Mouse (Mus musculus) forebrain, embryonic 12.5 days (tissue): ENCODE measurements around the gene Nup133. TPM values are rescaled to one million over a fixed set of nuclear protein-coding genes. Genes with fewer than 3 reads are reported as not detected.

Experiments used
- ATAC-seq: fragments of 200-750 bp; cut with Nextera tagmentation; 2 replicates; pipeline ENCODE4 v1.8.0; 2017; ENCODE audit warnings: moderate TSS enrichment; ENCODE audit not compliant: low FRiP score
- H3K27ac ChIP-seq: fragments of 300-500 bp; sonication (generic); 2 replicates; pipeline ENCODE4 v1.5.1; 2016; ENCODE audit warnings: mild to moderate bottlenecking
- H3K27me3 ChIP-seq: fragments of 300-500 bp; sonication (generic); 2 replicates; pipeline ENCODE4 v1.6.1; 2016; ENCODE audit warnings: mild to moderate bottlenecking
- H3K36me3 ChIP-seq: fragments of 300-500 bp; sonication (generic); replicated peaks from 2 replicates; pipeline ENCODE4 v1.6.1; 2016; ENCODE audit warnings: mild to moderate bottlenecking
- H3K4me1 ChIP-seq: fragments of 300-500 bp; sonication (generic); 2 replicates; pipeline ENCODE4 v1.6.1; 2016
- H3K4me2 ChIP-seq: fragments of 300-500 bp; sonication (generic); 2 replicates; pipeline ENCODE4 v1.6.1; 2016; ENCODE audit warnings: mild to moderate bottlenecking, moderate library complexity
- H3K4me3 ChIP-seq: fragments of 300-500 bp; sonication (generic); replicated peaks from 2 replicates; pipeline ENCODE4 v1.5.1; 2016; ENCODE audit warnings: mild to moderate bottlenecking
- H3K9ac ChIP-seq: fragments of 300-500 bp; sonication (generic); 2 replicates; pipeline ENCODE4 v1.6.1; 2016; ENCODE audit warnings: mild to moderate bottlenecking
- H3K9me3 ChIP-seq: fragments of 300-500 bp; sonication (generic); 2 replicates; pipeline ENCODE4 v1.6.1; 2016
- WGBS: fragments of 180-500 bp; shearing (Covaris S2); methylation state at CpG from one replicate; pipeline ENCODE4 v1.1.7; 2016; 5-methylcytosine and 5-hydroxymethylcytosine counted together
- polyA plus RNA-seq: library from polyadenylated mRNA; unstranded; fragments of >200 nt; fragmentation: Nextera tagmentation; extraction: Ambion mirVana; gene quantifications from 2 replicates; pipeline ENCODE4 v1.2.1, GENCODE M21; 2016

Gene Nup133
- polyA plus RNA-seq, 1 experiment from 2014 or later = 50.3 TPM

GRCm38 (mm10) chr8:123929026-123929425 lies 20.0 kb downstream of the Nup133 start:
- no peak overlapping the region for H3K27ac ChIP-seq
- H3K9ac ChIP-seq = no peak overlapping the region
- no peak overlapping the region for H3K4me2 ChIP-seq
- no peaks in the 10 kb centered on the region for H3K27me3 ChIP-seq
- H3K36me3 ChIP-seq = peaks cover 66% of the 10 kb centered on the region
- H3K4me1 ChIP-seq = no peaks in the 10 kb centered on the region
- no peak for ATAC-seq
- 94% methylated on average over 7 of the region's 7 CpGs for WGBS
- no peak overlapping the region for H3K4me3 ChIP-seq
- no peaks in the 10 kb centered on the region for H3K9me3 ChIP-seq

DNA sequence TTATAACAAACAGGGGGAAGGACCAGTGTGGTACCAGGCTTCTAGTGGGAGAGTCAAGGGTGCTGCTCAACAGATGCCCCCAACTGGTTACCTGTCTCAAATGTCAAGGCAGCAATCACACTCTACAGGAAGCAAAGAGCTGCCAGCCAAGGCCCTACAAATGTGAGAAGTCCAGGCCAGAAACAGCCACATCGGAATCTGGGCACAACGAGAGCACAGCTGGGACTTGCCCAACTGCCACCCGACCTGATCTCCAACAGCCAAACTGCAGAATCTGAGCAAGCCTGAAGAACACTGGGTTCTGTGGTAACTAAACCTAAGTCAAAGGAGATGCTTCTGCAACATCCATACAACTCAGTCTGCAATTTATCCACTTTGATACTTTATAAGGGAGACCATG lies 23.4 kb downstream of the Nup133 start:
- peaks cover 76% of the 10 kb centered on the region for H3K36me3 ChIP-seq

DNA sequence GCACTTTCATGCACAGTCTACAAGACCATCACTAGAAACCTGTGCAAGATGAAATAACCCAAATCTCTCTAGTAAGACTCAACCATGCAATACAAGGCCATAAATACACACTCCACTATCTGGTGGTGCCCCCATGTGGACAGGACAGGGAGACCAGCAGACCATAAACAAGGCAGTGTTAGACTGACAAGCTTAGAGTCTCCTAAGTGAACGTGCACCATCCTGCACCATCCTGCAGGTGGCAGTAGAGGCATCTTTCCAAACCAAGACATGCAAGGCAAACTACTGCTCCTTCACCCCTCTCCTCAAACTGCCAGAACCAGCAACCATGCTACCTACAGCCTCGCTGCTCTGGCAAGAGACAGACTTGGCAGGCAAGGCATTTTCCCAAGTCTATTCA lies 24.3 kb downstream of the Nup133 start:
- 16% methylated on average over 2 of the region's 2 CpGs for WGBS
- Histone ChIP-seq H3K9ac (no peak overlapping the region), H3K4me2 (no peak overlapping the region), H3K27me3 (no peaks in the 10 kb centered on the region), H3K36me3 (peaks cover 76% of the 10 kb centered on the region), H3K4me1 (no peaks in the 10 kb centered on the region), H3K4me3 (no peak overlapping the region), H3K9me3 (no peaks in the 10 kb centered on the region), H3K27ac (no peak overlapping the region)
- peak; percentile 53; the same call in 1 of the 2 replicates for ATAC-seq

More for the DNA sequence above, 23.4 kb downstream of the Nup133 start:
- no peak for ATAC-seq
- no peak overlapping the region for H3K27ac ChIP-seq
- H3K27me3 ChIP-seq = no peaks in the 10 kb centered on the region
- 92% methylated on average over 3 of the region's 3 CpGs for WGBS
- H3K4me3 ChIP-seq = no peak overlapping the region
- H3K4me2 ChIP-seq = no peak overlapping the region
- no peaks in the 10 kb centered on the region for H3K4me1 ChIP-seq
- no peaks in the 10 kb centered on the region for H3K9me3 ChIP-seq
- no peak overlapping the region for H3K9ac ChIP-seq

DNA sequence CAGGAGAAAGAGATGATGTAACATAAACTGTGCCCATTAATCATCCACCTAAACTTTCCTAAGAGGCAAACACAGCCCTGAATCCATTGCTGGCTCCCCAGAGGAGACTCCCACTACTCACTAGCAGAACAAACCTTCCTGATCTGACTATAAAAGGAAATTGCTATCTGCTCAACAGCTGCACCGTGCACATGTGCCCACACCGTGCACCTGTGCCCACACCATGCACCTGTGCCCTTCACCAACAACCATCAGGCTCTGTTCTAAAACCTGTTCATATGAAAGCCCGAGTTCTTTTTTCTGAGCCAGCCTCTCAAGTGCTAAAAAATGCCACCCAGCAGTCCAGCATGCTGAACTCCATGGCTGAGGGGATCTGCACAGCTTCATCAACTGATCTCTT lies 34.4 kb downstream of the Nup133 start:
- H3K9ac ChIP-seq = no peak overlapping the region
- no peak overlapping the region for H3K4me3 ChIP-seq
- no peak overlapping the region for H3K4me2 ChIP-seq
- H3K27ac ChIP-seq = no peak overlapping the region
- H3K9me3 ChIP-seq = no peaks in the 10 kb centered on the region
- ATAC-seq = no peak
- no peaks in the 10 kb centered on the region for H3K27me3 ChIP-seq
- no peaks in the 10 kb centered on the region for H3K4me1 ChIP-seq
- WGBS = 97% methylated on average over 3 of the region's 3 CpGs
- peaks cover 95% of the 10 kb centered on the region for H3K36me3 ChIP-seq

- WGBS = 93% methylated on average over 4 of the region's 4 CpGs
These were observed 36.8 kb downstream of the Nup133 start for GRCm38 (mm10) chr8:123912265-123912664.

DNA sequence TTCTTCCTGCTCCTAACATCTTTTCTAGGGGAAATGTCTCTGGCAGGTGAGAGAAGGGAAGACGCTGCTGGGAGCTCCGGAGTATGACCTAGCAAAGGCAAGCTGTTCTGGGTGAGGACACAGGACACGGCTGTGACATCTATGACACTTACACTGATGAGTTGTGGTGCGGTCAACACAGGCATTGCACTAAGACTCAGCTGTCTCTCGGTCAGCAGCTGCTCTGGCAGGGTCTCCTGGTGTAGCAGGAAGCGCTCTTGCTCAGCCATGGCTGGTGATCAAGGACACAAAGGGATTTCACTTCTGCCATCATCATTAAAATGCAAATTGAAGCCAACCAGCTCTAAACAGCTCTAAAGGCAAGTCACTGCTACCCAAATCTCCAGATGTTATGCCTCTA lies 41.5 kb downstream of the Nup133 start:
- Histone ChIP-seq H3K36me3 (peaks cover 89% of the 10 kb centered on the region), H3K9ac (no peak overlapping the region), H3K4me3 (no peak overlapping the region), H3K4me2 (no peak overlapping the region), H3K27me3 (no peaks in the 10 kb centered on the region), H3K4me1 (no peaks in the 10 kb centered on the region), H3K27ac (no peak overlapping the region), H3K9me3 (no peaks in the 10 kb centered on the region)
- no peak for ATAC-seq
- 94% methylated on average over 6 of the region's 6 CpGs for WGBS

More at GRCm38 (mm10) chr8:123912265-123912664, 36.8 kb downstream of the Nup133 start:
- H3K4me3 ChIP-seq = no peak overlapping the region
- H3K9ac ChIP-seq = no peak overlapping the region
- no peaks in the 10 kb centered on the region for H3K27me3 ChIP-seq
- no peaks in the 10 kb centered on the region for H3K4me1 ChIP-seq
- no peak overlapping the region for H3K4me2 ChIP-seq
- ATAC-seq = no peak
- H3K27ac ChIP-seq = no peak overlapping the region
- H3K9me3 ChIP-seq = no peaks in the 10 kb centered on the region
- peaks cover 91% of the 10 kb centered on the region for H3K36me3 ChIP-seq

- Histone ChIP-seq H3K4me1 (no peaks in the 10 kb centered on the region), H3K9ac (no peak overlapping the region), H3K36me3 (peaks cover 80% of the 10 kb centered on the region), H3K27ac (no peak overlapping the region), H3K4me2 (no peak overlapping the region), H3K9me3 (no peaks in the 10 kb centered on the region), H3K27me3 (no peaks in the 10 kb centered on the region), H3K4me3 (no peak overlapping the region)
- ATAC-seq = no peak
- WGBS = 85% methylated on average over 7 of the region's 7 CpGs
These were observed 46.4 kb downstream of the Nup133 start for GRCm38 (mm10) chr8:123902653-123903052.

- H3K4me3 ChIP-seq = no peak overlapping the region
- no peak overlapping the region for H3K4me2 ChIP-seq
- H3K9me3 ChIP-seq = no peaks in the 10 kb centered on the region
- no peak overlapping the region for H3K27ac ChIP-seq
- H3K4me1 ChIP-seq = no peaks in the 10 kb centered on the region
- ATAC-seq = no peak
- 89% methylated on average over 7 of the region's 7 CpGs for WGBS
- H3K27me3 ChIP-seq = peaks cover 24% of the 10 kb centered on the region
- no peak overlapping the region for H3K9ac ChIP-seq
- peaks cover 53% of the 10 kb centered on the region for H3K36me3 ChIP-seq
These were observed 49.7 kb downstream of the Nup133 start for GRCm38 (mm10) chr8:123899366-123899765.

DNA sequence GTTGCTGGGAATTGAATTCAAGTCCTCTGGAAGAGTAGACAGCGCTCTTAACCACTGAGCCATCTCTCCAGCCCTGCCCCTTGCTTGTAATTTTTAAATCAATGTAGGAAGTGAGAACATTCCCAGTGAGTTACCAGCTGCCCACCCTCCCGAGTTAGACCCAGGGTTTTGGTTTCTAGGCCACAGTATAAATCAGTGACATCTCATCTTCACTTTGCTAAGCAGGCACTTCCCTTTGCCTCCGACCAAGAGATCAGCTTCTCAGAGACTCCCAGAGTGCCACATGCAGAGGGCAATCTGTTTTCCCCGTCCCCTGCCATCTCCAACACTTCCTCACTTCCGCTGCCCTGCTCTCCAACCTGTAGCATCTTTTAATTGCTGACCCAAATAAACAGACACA lies 50.5 kb downstream of the Nup133 start:
- WGBS = 85% methylated on average over 5 of the region's 5 CpGs
- Histone ChIP-seq H3K27me3 (peaks cover 32% of the 10 kb centered on the region), H3K4me3 (no peak overlapping the region), H3K27ac (no peak overlapping the region), H3K9ac (no peak overlapping the region), H3K4me2 (no peak overlapping the region), H3K9me3 (no peaks in the 10 kb centered on the region), H3K36me3 (peaks cover 45% of the 10 kb centered on the region), H3K4me1 (no peaks in the 10 kb centered on the region)
- ATAC-seq = no peak

- peaks cover 50% of the 10 kb centered on the region for H3K27me3 ChIP-seq
- 51% methylated on average over 10 of the region's 10 CpGs for WGBS
- peaks cover 11% of the 10 kb centered on the region for H3K4me1 ChIP-seq
- no peak overlapping the region for H3K9ac ChIP-seq
- peaks cover 27% of the 10 kb centered on the region for H3K36me3 ChIP-seq
- H3K4me2 ChIP-seq = no peak overlapping the region
- no peak overlapping the region for H3K27ac ChIP-seq
- ATAC-seq = no peak
- H3K9me3 ChIP-seq = no peaks in the 10 kb centered on the region
- no peak overlapping the region for H3K4me3 ChIP-seq
These were observed 52.3 kb downstream of the Nup133 start for GRCm38 (mm10) chr8:123896774-123897173.

DNA sequence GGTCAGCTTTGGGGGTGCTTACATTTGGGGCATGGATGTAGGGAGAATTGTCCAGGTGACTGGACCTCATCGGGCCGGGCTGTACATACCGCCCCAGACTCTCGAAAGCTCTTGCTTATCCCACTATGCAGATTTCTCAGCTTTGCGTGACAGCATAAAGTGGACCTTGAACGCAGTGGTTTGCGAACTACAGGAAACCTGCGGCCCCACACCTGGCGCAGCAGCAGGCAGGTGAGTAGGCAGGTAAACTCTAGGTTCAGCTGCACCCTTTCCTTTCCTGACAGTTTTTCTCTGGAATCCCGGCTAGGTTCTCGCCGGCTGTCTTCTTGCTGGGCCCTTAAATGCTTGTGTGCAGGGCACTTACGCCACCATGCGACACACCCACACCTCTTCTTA lies 52.7 kb downstream of the Nup133 start:
- Histone ChIP-seq H3K27me3 (peaks cover 54% of the 10 kb centered on the region), H3K9ac (no peak overlapping the region), H3K36me3 (peaks cover 23% of the 10 kb centered on the region), H3K4me3 (no peak overlapping the region), H3K4me1 (peaks cover 15% of the 10 kb centered on the region), H3K4me2 (no peak overlapping the region), H3K9me3 (no peaks in the 10 kb centered on the region), H3K27ac (no peak overlapping the region)
- ATAC-seq = no peak
- WGBS = 68% methylated on average over 14 of the region's 14 CpGs

- no peak for ATAC-seq
- Histone ChIP-seq H3K27ac (no peak overlapping the region), H3K4me1 (peaks cover 17% of the 10 kb centered on the region), H3K9ac (no peak overlapping the region), H3K36me3 (peaks cover 20% of the 10 kb centered on the region), H3K4me3 (no peak overlapping the region), H3K27me3 (peaks cover 60% of the 10 kb centered on the region), H3K9me3 (no peaks in the 10 kb centered on the region), H3K4me2 (no peak overlapping the region)
- 77% methylated on average over 9 of the region's 9 CpGs for WGBS
These were observed 53.2 kb downstream of the Nup133 start for GRCm38 (mm10) chr8:123895680-123896365.

- no peak for ATAC-seq
- WGBS = 84% methylated on average over 4 of the region's 4 CpGs
- Histone ChIP-seq H3K9me3 (no peaks in the 10 kb centered on the region), H3K9ac (no peak overlapping the region), H3K4me3 (no peak overlapping the region), H3K27me3 (peaks cover 66% of the 10 kb centered on the region), H3K36me3 (peaks cover 14% of the 10 kb centered on the region), H3K27ac (no peak overlapping the region), H3K4me2 (no peak overlapping the region), H3K4me1 (peaks cover 17% of the 10 kb centered on the region)
These were observed 53.8 kb downstream of the Nup133 start for GRCm38 (mm10) chr8:123895230-123895629.
